Mouse (Mus musculus): ENCODE data around the gene Azin2. TPM values are rescaled to one million over a fixed set of nuclear protein-coding genes. Genes with fewer than 3 reads are reported as not detected.

Gene Azin2
- total and polyA plus RNA-seq, 3 experiments, result 0.91 to 2.4 (median 1.7) TPM

GRCm38 (mm10) chr4:128981833-128982180 lies 19.6 kb upstream of the Azin2 start:
- Histone ChIP-seq H3K9me3 (replicated peaks; ENCODE audit: low read length) (peaks cover 4% of the 10 kb centered on the region), H3K36me3 (replicated peaks in 1 of 2; ENCODE audit: control insufficient read depth in 1 of 2, insufficient read depth in 1 of 2, low read length in 1 of 2) (no peaks in the 10 kb centered on the region), H3K4me1 (ENCODE audit: control insufficient read depth in 1 of 2, insufficient read depth in 2 of 2) (peaks cover 16 to 37% of the 10 kb centered on the region in 2 experiments), H3K9ac (ENCODE audit: insufficient read depth, low read depth) (no peak overlapping the region), H3K79me2 (replicated peaks; ENCODE audit: control insufficient read depth, extremely low read depth, insufficient read depth, poor library complexity, severe bottlenecking) (no peaks in the 10 kb centered on the region), H3K27ac (ENCODE audit: insufficient read depth, low read depth) (0 out of 2 replicates have a peak overlapping the region, but pooled peaks have one; percentile 38), H3K4me3 (replicated peaks in 1 of 3; ENCODE audit: low read depth in 2 of 3, low read length in 2 of 3, poor library complexity in 1 of 3) (no peak overlapping the region), H3K4me2 (ENCODE audit: insufficient read depth, low read depth, poor library complexity, severe bottlenecking) (peak overlapping the region; percentile 9), H3K27me3 (replicated peaks) (peaks cover 5% of the 10 kb centered on the region)
- dilution Hi-C loops (cut with MboI; ENCODE audit: extremely low pct_ligation_motif_present, extremely low pct_unique_long_range_greater_than_20kb, low sequenced_read_pairs) (no loop called here), in situ Hi-C loops (cut with MboI; ENCODE audit: low pct_ligation_motif_present, low pct_unique_long_range_greater_than_20kb, low sequenced_read_pairs) (no loop called here)
- no peak for DNase-seq (ENCODE audit: extremely low read depth)
- TF ChIP-seq USF1 (IDR thresholded peaks at IDR 0.05; ENCODE audit: low read depth, low read length), result peak; percentile 51
- peak; percentile 41 for TF ChIP-seq USF2 (conservative IDR thresholded peaks at IDR 0.05; ENCODE audit: low read depth, low read length)
- no peak for TF ChIP-seq MAFK (IDR thresholded peaks at IDR 0.05; ENCODE audit: insufficient replicate concordance, low read length)

GRCm38 (mm10) chr4:128980890-128981832 lies 18.9 kb upstream of the Azin2 start:
- Histone ChIP-seq H3K27ac (ENCODE audit: insufficient read depth, low read depth) (peak overlapping the region; percentile 38), H3K9me3 (replicated peaks; ENCODE audit: low read length) (peaks cover 4% of the 10 kb centered on the region), H3K4me2 (ENCODE audit: insufficient read depth, low read depth, poor library complexity, severe bottlenecking) (peak overlapping the region; percentile 9), H3K4me1 (ENCODE audit: control insufficient read depth in 1 of 2, insufficient read depth in 2 of 2) (peaks cover 16 to 37% of the 10 kb centered on the region in 2 experiments), H3K79me2 (replicated peaks; ENCODE audit: control insufficient read depth, extremely low read depth, insufficient read depth, poor library complexity, severe bottlenecking) (no peaks in the 10 kb centered on the region), H3K4me3 (replicated peaks in 1 of 3; ENCODE audit: low read depth in 2 of 3, low read length in 2 of 3, poor library complexity in 1 of 3) (no peak overlapping the region), H3K9ac (ENCODE audit: insufficient read depth, low read depth) (no peak overlapping the region), H3K36me3 (replicated peaks in 1 of 2; ENCODE audit: control insufficient read depth in 1 of 2, insufficient read depth in 1 of 2, low read length in 1 of 2) (no peaks in the 10 kb centered on the region), H3K27me3 (replicated peaks) (peaks cover 5% of the 10 kb centered on the region)
- in situ Hi-C loops (cut with MboI; ENCODE audit: low pct_ligation_motif_present, low pct_unique_long_range_greater_than_20kb, low sequenced_read_pairs) (no loop called here), dilution Hi-C loops (cut with MboI; ENCODE audit: extremely low pct_ligation_motif_present, extremely low pct_unique_long_range_greater_than_20kb, low sequenced_read_pairs) (no loop called here)
- peak; percentile 96 for DNase-seq (ENCODE audit: extremely low read depth)
- TF ChIP-seq NELFE (IDR thresholded peaks at IDR 0.05; ENCODE audit: low read depth, low read length), result peak; percentile 31; the same call in 1 of the 2 replicates
- peak; percentile 89 for TF ChIP-seq CHD2 (IDR thresholded peaks at IDR 0.05; ENCODE audit: low read length)
- no peak for TF ChIP-seq GABPA (IDR thresholded peaks at IDR 0.05; ENCODE audit: insufficient replicate concordance, low read depth, low read length)
- TF ChIP-seq POLR2A (IDR thresholded peaks at IDR 0.05; ENCODE audit: low read depth, low read length), result peak; percentile 29; the same call in 1 of the 2 replicates
- TF ChIP-seq SMC3 (IDR thresholded peaks at IDR 0.05; ENCODE audit: low read depth, low read length), result peak; percentile 24
- 0 out of 2 replicates have a peak, but pooled peaks have one; percentile 39 for TF ChIP-seq MAX (IDR thresholded peaks at IDR 0.05; ENCODE audit: low read length)
- TF ChIP-seq RCOR1 (conservative IDR thresholded peaks at IDR 0.05; ENCODE audit: low read depth, low read length), result peak; percentile 86
- TF ChIP-seq RAD21 (IDR thresholded peaks at IDR 0.05; ENCODE audit: low read depth, low read length), result no peak; the same call in 1 of the 2 replicates
- peak; percentile 95 for TF ChIP-seq IRF4 (IDR thresholded peaks at IDR 0.05; ENCODE audit: low read depth, low read length)
- no peak for TF ChIP-seq CTCF (conservative IDR thresholded peaks at IDR 0.05 in 1 of 2, IDR thresholded peaks at IDR 0.05 in 1 of 2; ENCODE audit: low read depth in 2 of 2, low read length in 2 of 2)
- no peak for TF ChIP-seq E2F4 (IDR thresholded peaks at IDR 0.05; ENCODE audit: insufficient replicate concordance, low read depth, low read length)
- peak; percentile 92 for TF ChIP-seq MAFK (IDR thresholded peaks at IDR 0.05; ENCODE audit: insufficient replicate concordance, low read length)
- peak; percentile 61; the same call in 1 of the 2 replicates for TF ChIP-seq ELF1 (IDR thresholded peaks at IDR 0.05; ENCODE audit: low read depth, low read length)
- TF ChIP-seq MEF2A (IDR thresholded peaks at IDR 0.05; ENCODE audit: borderline replicate concordance, low read depth, low read length), result peak; percentile 99
- no peak for TF ChIP-seq MYC (IDR thresholded peaks at IDR 0.05; ENCODE audit: low read depth, low read length)
- TF ChIP-seq SIN3A (IDR thresholded peaks at IDR 0.05; ENCODE audit: low read length), result peak; percentile 90
- TF ChIP-seq ZC3H11A (IDR thresholded peaks at IDR 0.05; ENCODE audit: low read depth, low read length), result no peak; the same call in 1 of the 2 replicates
- no peak for TF ChIP-seq PAX5 (IDR thresholded peaks at IDR 0.05; ENCODE audit: low read length)
- TF ChIP-seq MAZ (IDR thresholded peaks at IDR 0.05; ENCODE audit: low read depth, low read length), result peak; percentile 73
- no peak for TF ChIP-seq USF2 (conservative IDR thresholded peaks at IDR 0.05; ENCODE audit: low read depth, low read length)
- TF ChIP-seq NRF1 (IDR thresholded peaks at IDR 0.05; ENCODE audit: low read depth, low read length), result peak; percentile 38; the same call in 1 of the 2 replicates
- peak; percentile 36; the same call in 1 of the 2 replicates for TF ChIP-seq MXI1 (IDR thresholded peaks at IDR 0.05; ENCODE audit: low read depth, low read length)
- peak; percentile 59; the same call in 1 of the 2 replicates for TF ChIP-seq ZMIZ1 (IDR thresholded peaks at IDR 0.05; ENCODE audit: low read depth, low read length)
- TF ChIP-seq ZNF384 (IDR thresholded peaks at IDR 0.05; ENCODE audit: low read depth, low read length), result peak; percentile 18
- TF ChIP-seq KAT2A (IDR thresholded peaks at IDR 0.05; ENCODE audit: insufficient replicate concordance, low read length), result 0 out of 2 replicates have a peak, but pooled peaks have one; percentile 19
- peak; percentile 45; the same call in 1 of the 2 replicates for TF ChIP-seq HCFC1 (IDR thresholded peaks at IDR 0.05; ENCODE audit: low read depth, low read length)
- peak; percentile 100 for TF ChIP-seq TCF12 (IDR thresholded peaks at IDR 0.05; ENCODE audit: low read depth, low read length)
- no peak for TF ChIP-seq TBP (conservative IDR thresholded peaks at IDR 0.05; ENCODE audit: low read depth, low read length)
- peak; percentile 98 for TF ChIP-seq EP300 (IDR thresholded peaks at IDR 0.05; ENCODE audit: low read length)
